Mouse (Mus musculus) MEL (cell line): ENCODE results near the gene Cxcr5. TPM values are rescaled to one million over a fixed set of nuclear protein-coding genes. Genes with fewer than 3 reads are reported as not detected.

Source experiments
- DNase-seq: peaks from one replicate; pipeline ENCODE4 v3.0.0; 2011; ENCODE audit warnings: low read depth, low spot score
- H3K27ac ChIP-seq: 2 replicates; pipeline ENCODE4 v1.5.1; 2012; ENCODE audit warnings: low read depth, mild to moderate bottlenecking, control low read depth, low read length, moderate library complexity; ENCODE audit not compliant: control insufficient read depth
- H3K27me3 ChIP-seq, 2 experiments: fragments of 150-350 bp in 1 of 2; sonication (generic) in 1 of 2; 2 replicates each; pipeline ENCODE4 v1.6.1; 2012; ENCODE audit warnings: low read length in 2 of 2, mild to moderate bottlenecking in 2 of 2, improper control_type of control experiment in 1 of 2, moderate library complexity in 1 of 2; ENCODE audit not compliant: insufficient read depth in 2 of 2, control insufficient read depth in 1 of 2
- H3K36me3 ChIP-seq, 2 experiments: 2 replicates each; pipeline ENCODE4 v1.6.1; 2012 to 2014; ENCODE audit warnings: low read length in 2 of 2, improper control_type of control experiment in 1 of 2, inconsistent platforms in 1 of 2, mild to moderate bottlenecking in 1 of 2; ENCODE audit not compliant: insufficient read depth in 2 of 2, control insufficient read depth in 1 of 2
- H3K4me1 ChIP-seq, 2 experiments: fragments of 150-350 bp in 1 of 2; sonication (generic) in 1 of 2; 2 replicates each; pipeline ENCODE4 v1.6.1; 2012; ENCODE audit warnings: low read length in 2 of 2, improper control_type of control experiment in 1 of 2, mild to moderate bottlenecking in 1 of 2; ENCODE audit not compliant: insufficient read depth in 2 of 2, control insufficient read depth in 1 of 2
- H3K4me3 ChIP-seq, 2 experiments: fragments of 150-350 bp in 1 of 2; sonication (generic) in 1 of 2; 2 replicates each; pipeline ENCODE4 v1.5.1; 2012; ENCODE audit warnings: low read depth in 2 of 2, low read length in 2 of 2, mild to moderate bottlenecking in 2 of 2, moderate library complexity in 2 of 2, control low read depth in 1 of 2, improper control_type of control experiment in 1 of 2; ENCODE audit not compliant: control insufficient read depth in 1 of 2, insufficient read depth in 1 of 2
- H3K79me2 ChIP-seq: 2 replicates; pipeline ENCODE4 v1.6.1; 2012; ENCODE audit warnings: mild to moderate bottlenecking, low read length, moderate library complexity; ENCODE audit not compliant: control insufficient read depth, poor library complexity, insufficient read depth
- H3K9ac ChIP-seq: 2 replicates; pipeline ENCODE4 v1.6.1; 2012; ENCODE audit warnings: low read depth, mild to moderate bottlenecking, control low read depth, low read length, moderate library complexity; ENCODE audit not compliant: control insufficient read depth, poor library complexity, severe bottlenecking
- H3K9me3 ChIP-seq: fragments of 150-350 bp; sonication (generic); replicated peaks from 2 replicates; pipeline ENCODE4 v1.6.1; 2012; ENCODE audit warnings: mild to moderate bottlenecking, low read length, improper control_type of control experiment, moderate library complexity; ENCODE audit not compliant: insufficient read depth
- BHLHE40 ChIP-seq: IDR thresholded peaks from 2 replicates; pipeline ENCODE4 v1.6.1; 2012; ENCODE audit warnings: low read depth, mild to moderate bottlenecking, inconsistent platforms, low read length, improper control_type of control experiment, borderline replicate concordance
- CHD1 ChIP-seq: IDR thresholded peaks from 2 replicates; pipeline ENCODE4 v1.6.1; 2012; ENCODE audit warnings: low read depth, mild to moderate bottlenecking, inconsistent platforms, low read length, improper control_type of control experiment
- CHD2 ChIP-seq: IDR thresholded peaks from 2 replicates; pipeline ENCODE4 v1.6.1; 2011; ENCODE audit warnings: low read length, improper control_type of control experiment
- CTCF ChIP-seq, 3 experiments: IDR thresholded peaks in 2 of 3; conservative IDR thresholded peaks in 1 of 3; 2 replicates each; pipeline ENCODE4 v1.5.1; 2011 to 2012; ENCODE audit warnings: low read length in 3 of 3, low read depth in 2 of 3, mild to moderate bottlenecking in 2 of 3, improper control_type of control experiment in 1 of 3, inconsistent platforms in 1 of 3, mixed read lengths in 1 of 3, moderate library complexity in 1 of 3; ENCODE audit not compliant: control insufficient read depth in 1 of 3, insufficient read depth in 1 of 3, poor library complexity in 1 of 3, severe bottlenecking in 1 of 3
- E2F4 ChIP-seq: IDR thresholded peaks from 2 replicates; pipeline ENCODE4 v1.6.1; 2011; ENCODE audit warnings: low read depth, low read length, improper control_type of control experiment, borderline replicate concordance
- ELF1 ChIP-seq: IDR thresholded peaks from 2 replicates; pipeline ENCODE4 v1.6.1; 2014; ENCODE audit warnings: low read depth, mild to moderate bottlenecking, inconsistent platforms, low read length, improper control_type of control experiment, moderate library complexity
- ETS1 ChIP-seq: IDR thresholded peaks from 2 replicates; pipeline ENCODE4 v1.6.1; 2012; ENCODE audit warnings: low read depth, mild to moderate bottlenecking, inconsistent platforms, low read length, improper control_type of control experiment, moderate library complexity
- GABPA ChIP-seq: IDR thresholded peaks from 2 replicates; pipeline ENCODE4 v1.6.1; 2012; ENCODE audit warnings: low read depth, mild to moderate bottlenecking, inconsistent platforms, low read length, improper control_type of control experiment, moderate library complexity
- GATA1 ChIP-seq: IDR thresholded peaks from 2 replicates; pipeline ENCODE4 v1.6.1; 2011; ENCODE audit warnings: low read depth, low read length, improper control_type of control experiment
- HCFC1 ChIP-seq: IDR thresholded peaks from 2 replicates; pipeline ENCODE4 v1.6.1; 2012; ENCODE audit warnings: low read depth, mild to moderate bottlenecking, inconsistent platforms, low read length, improper control_type of control experiment, moderate library complexity
- JUND ChIP-seq: IDR thresholded peaks from 2 replicates; pipeline ENCODE4 v1.6.1; 2011; ENCODE audit warnings: low read depth, mild to moderate bottlenecking, improper control_type of control experiment, low read length
- KAT2A ChIP-seq: conservative IDR thresholded peaks from 2 replicates; pipeline ENCODE4 v1.6.1; 2012; ENCODE audit warnings: low read depth, low read length, improper control_type of control experiment, inconsistent platforms
- MAFK ChIP-seq: IDR thresholded peaks from 2 replicates; pipeline ENCODE4 v1.6.1; 2011; ENCODE audit warnings: low read depth, mild to moderate bottlenecking, low read length, improper control_type of control experiment, borderline replicate concordance
- MAX ChIP-seq: IDR thresholded peaks from 2 replicates; pipeline ENCODE4 v1.6.1; 2011; ENCODE audit warnings: low read length, improper control_type of control experiment
- MAZ ChIP-seq: IDR thresholded peaks from 2 replicates; pipeline ENCODE4 v1.6.1; 2012; ENCODE audit warnings: low read depth, mild to moderate bottlenecking, inconsistent platforms, low read length, improper control_type of control experiment
- MEF2A ChIP-seq: IDR thresholded peaks from 2 replicates; pipeline ENCODE4 v1.6.1; 2014; ENCODE audit warnings: low read depth, mild to moderate bottlenecking, inconsistent platforms, low read length, improper control_type of control experiment; ENCODE audit not compliant: poor library complexity, insufficient replicate concordance, severe bottlenecking; ENCODE audit errors: extremely low read depth
- MXI1 ChIP-seq: IDR thresholded peaks from 2 replicates; pipeline ENCODE4 v1.6.1; 2011; ENCODE audit warnings: mild to moderate bottlenecking, low read depth, low read length, improper control_type of control experiment
- MYB ChIP-seq: IDR thresholded peaks from 2 replicates; pipeline ENCODE4 v1.6.1; 2011; ENCODE audit warnings: mild to moderate bottlenecking, low read depth, low read length, improper control_type of control experiment
- MYC ChIP-seq: IDR thresholded peaks from 2 replicates; pipeline ENCODE4 v1.6.1; 2011; ENCODE audit warnings: low read depth, mild to moderate bottlenecking, low read length, improper control_type of control experiment, moderate library complexity
- NELFE ChIP-seq: IDR thresholded peaks from 2 replicates; pipeline ENCODE4 v1.6.1; 2011; ENCODE audit warnings: low read depth, low read length, improper control_type of control experiment
- NRF1 ChIP-seq: IDR thresholded peaks from 2 replicates; pipeline ENCODE4 v1.6.1; 2014; ENCODE audit warnings: low read depth, mild to moderate bottlenecking, inconsistent platforms, low read length, improper control_type of control experiment, moderate library complexity; ENCODE audit not compliant: poor library complexity, insufficient read depth, severe bottlenecking
- POLR2A ChIP-seq, 2 experiments: IDR thresholded peaks; 2 replicates each; pipeline ENCODE4 v1.6.1; 2011 to 2012; ENCODE audit warnings: low read length in 2 of 2, mild to moderate bottlenecking in 2 of 2, control low read depth in 1 of 2, improper control_type of control experiment in 1 of 2, low read depth in 1 of 2, moderate library complexity in 1 of 2; ENCODE audit not compliant: control insufficient read depth in 1 of 2, insufficient read depth in 1 of 2, poor library complexity in 1 of 2
- POLR2AphosphoS2 ChIP-seq: IDR thresholded peaks from 2 replicates; pipeline ENCODE4 v1.6.1; 2011; ENCODE audit warnings: low read length, improper control_type of control experiment
- POLR2AphosphoS5 ChIP-seq: IDR thresholded peaks from 2 replicates; pipeline ENCODE4 v1.6.1; 2012; ENCODE audit warnings: low read depth, borderline replicate concordance, mild to moderate bottlenecking, inconsistent platforms, low read length, moderate library complexity, mixed read lengths
- RAD21 ChIP-seq: IDR thresholded peaks from 2 replicates; pipeline ENCODE4 v1.6.1; 2011; ENCODE audit warnings: mild to moderate bottlenecking, low read depth, low read length, improper control_type of control experiment
- RCOR1 ChIP-seq: IDR thresholded peaks from 2 replicates; pipeline ENCODE4 v1.6.1; 2012; ENCODE audit warnings: low read depth, mild to moderate bottlenecking, inconsistent platforms, low read length, improper control_type of control experiment
- SIN3A ChIP-seq: IDR thresholded peaks from 2 replicates; pipeline ENCODE4 v1.6.1; 2012; ENCODE audit warnings: low read length, improper control_type of control experiment, inconsistent platforms
- SMC3 ChIP-seq: IDR thresholded peaks from 2 replicates; pipeline ENCODE4 v1.6.1; 2011; ENCODE audit warnings: low read depth, low read length, improper control_type of control experiment
- TAL1 ChIP-seq: IDR thresholded peaks from 2 replicates; pipeline ENCODE4 v1.6.1; 2012; ENCODE audit warnings: mild to moderate bottlenecking, inconsistent platforms, low read length, moderate library complexity, mixed read lengths
- TBP ChIP-seq: IDR thresholded peaks from 2 replicates; pipeline ENCODE4 v1.8.0; 2011; ENCODE audit warnings: low read depth, low read length, improper control_type of control experiment
- TCF12 ChIP-seq: IDR thresholded peaks from 2 replicates; pipeline ENCODE4 v1.6.1; 2014; ENCODE audit warnings: low read depth, mild to moderate bottlenecking, inconsistent platforms, low read length, improper control_type of control experiment, moderate library complexity
- USF1 ChIP-seq: IDR thresholded peaks from 2 replicates; pipeline ENCODE4 v1.6.1; 2014; ENCODE audit warnings: low read depth, mild to moderate bottlenecking, inconsistent platforms, low read length, improper control_type of control experiment, moderate library complexity
- USF2 ChIP-seq, 2 experiments: IDR thresholded peaks; 2 replicates each; pipeline ENCODE4 v1.6.1; 2011 to 2012; ENCODE audit warnings: improper control_type of control experiment in 2 of 2, low read length in 2 of 2, borderline replicate concordance in 1 of 2, inconsistent platforms in 1 of 2, low read depth in 1 of 2, mild to moderate bottlenecking in 1 of 2; ENCODE audit not compliant: insufficient read depth in 1 of 2
- ZC3H11A ChIP-seq: IDR thresholded peaks from 2 replicates; pipeline ENCODE4 v1.6.1; 2012; ENCODE audit warnings: low read depth, mild to moderate bottlenecking, inconsistent platforms, low read length, improper control_type of control experiment
- ZKSCAN1 ChIP-seq: IDR thresholded peaks from 2 replicates; pipeline ENCODE4 v1.6.1; 2012; ENCODE audit warnings: low read depth, mild to moderate bottlenecking, inconsistent platforms, low read length, improper control_type of control experiment, moderate library complexity
- ZMIZ1 ChIP-seq: IDR thresholded peaks from 2 replicates; pipeline ENCODE4 v1.6.1; 2012; ENCODE audit warnings: low read depth, mild to moderate bottlenecking, inconsistent platforms, low read length, improper control_type of control experiment, moderate library complexity
- ZNF384 ChIP-seq: IDR thresholded peaks from 2 replicates; pipeline ENCODE4 v1.6.1; 2012; ENCODE audit warnings: low read depth, mild to moderate bottlenecking, inconsistent platforms, low read length, improper control_type of control experiment
- polyA plus RNA-seq, 2 experiments: library from polyadenylated mRNA; stranded (reverse) in 1 of 2; unstranded in 1 of 2; fragments of >175 nt in 1 of 2; fragments of >200 nt in 1 of 2; gene quantifications; 2 replicates each; pipeline versions ENCODE4 v1.2.1 to v1.2.4; 2012; ENCODE audit warnings: low replicate concordance in 2 of 2, low read depth in 1 of 2; ENCODE audit not compliant: insufficient read length in 2 of 2, insufficient read depth in 1 of 2, missing spikeins in 1 of 2
- total RNA-seq: library from RNA; depleted of rRNA; stranded (reverse); fragments of 300-350 nt; gene quantifications from 2 replicates; pipeline ENCODE4 v1.2.3, GENCODE M21; 2012; rRNA removed

Gene Cxcr5
- total RNA-seq (not detected in 2 replicates), polyA plus RNA-seq (under 1 TPM in 1 of 2 experiments, not detected in 1; 0.18 TPM)

- no peaks in the 10 kb centered on the region for H3K27me3 ChIP-seq
- peaks cover 0 to 18% of the 10 kb centered on the region in 2 experiments; a peak in 2 of 4 replicates for H3K36me3 ChIP-seq
- no peak within 1 kb of the TSS for H3K9ac ChIP-seq
- H3K4me1 ChIP-seq, result peaks cover 21 to 28% of the 10 kb centered on the region in 2 experiments
- DNase-seq, result peak; percentile 79
- no peak within 1 kb of the TSS for H3K4me3 ChIP-seq
- H3K79me2 ChIP-seq, result no peaks in the 10 kb centered on the region
- peak within 1 kb of the TSS; percentile 75; the same call in 1 of the 2 replicates for H3K27ac ChIP-seq
- H3K9me3 ChIP-seq, result no peaks in the 10 kb centered on the region
- no peak for TF ChIP-seq NRF1
- peak; percentile 68 for TF ChIP-seq ZNF384
- TF ChIP-seq KAT2A, result no peak
- TF ChIP-seq ZMIZ1, result no peak
- TF ChIP-seq USF1, result no peak
- TF ChIP-seq GABPA, result no peak
- TF ChIP-seq ELF1, result no peak
- no peak for TF ChIP-seq POLR2AphosphoS5
- TF ChIP-seq RAD21, result no peak
- TF ChIP-seq CTCF (IDR thresholded peaks at IDR 0.05 in 2 of 3, conservative IDR thresholded peaks at IDR 0.05 in 1 of 3; ENCODE audit: control insufficient read depth in 1 of 3, insufficient read depth in 1 of 3, low read depth in 2 of 3, low read length in 3 of 3, poor library complexity in 1 of 3, severe bottlenecking in 1 of 3), result no peak
- TF ChIP-seq MAZ, result no peak
- no peak for TF ChIP-seq POLR2A (IDR thresholded peaks at IDR 0.05; ENCODE audit: control insufficient read depth in 1 of 2, insufficient read depth in 1 of 2, low read depth in 1 of 2, low read length in 2 of 2, poor library complexity in 1 of 2)
- TF ChIP-seq MEF2A, result peak; percentile 24; the same call in 1 of the 2 replicates
- peak; percentile 78 for TF ChIP-seq MXI1
- TF ChIP-seq E2F4, result no peak
- TF ChIP-seq CHD1, result no peak
- TF ChIP-seq TBP, result no peak
- peak; percentile 89 for TF ChIP-seq TCF12
- TF ChIP-seq ZKSCAN1, result no peak
- no peak for TF ChIP-seq BHLHE40
- TF ChIP-seq NELFE, result no peak
- TF ChIP-seq ETS1, result peak; percentile 71
- TF ChIP-seq SIN3A, result peak; percentile 57
- no peak for TF ChIP-seq SMC3
- TF ChIP-seq MYB, result no peak
- peak; percentile 31; the same call in 1 of the 2 replicates for TF ChIP-seq HCFC1
- no peak for TF ChIP-seq JUND
- peak; percentile 53 for TF ChIP-seq TAL1
- peak; percentile 63 for TF ChIP-seq MAX
- TF ChIP-seq GATA1, result peak; percentile 77
- TF ChIP-seq USF2 (IDR thresholded peaks at IDR 0.05; ENCODE audit: borderline replicate concordance in 1 of 2, insufficient read depth in 1 of 2, low read depth in 1 of 2, low read length in 2 of 2), result no peak
- no peak for TF ChIP-seq CHD2
- TF ChIP-seq ZC3H11A, result no peak; the same call in 1 of the 2 replicates
- TF ChIP-seq RCOR1, result peak; percentile 11; the same call in 1 of the 2 replicates
- TF ChIP-seq MYC, result peak; percentile 66; the same call in 1 of the 2 replicates
- 0 out of 2 replicates have a peak, but pooled peaks have one; percentile 49 for TF ChIP-seq MAFK
- TF ChIP-seq POLR2AphosphoS2, result no peak
Measured at GRCm38 (mm10) chr9:44561597-44561996, at the start of gene Cxcr5. TSS of gene Cxcr5 (minus strand) at chr9:44561877.
